33 mouse cellular contexts compared by ENCODE assay signal in genomic region chr12:16457419-16457818, GRCm38 (mm10).
"Had no signal": no experiment of that assay in that cellular context is flagged by ENCODE, and none has a peak within 500 bp of the region (broad histone marks: within the 10 kb centered on the region; RNA-seq: fewer than 3 reads in every experiment).

No protein-coding gene starts in this region.

- H3K4me2 ChIP-seq: limb, embryonic 12.5 days; limb, embryonic 13.5 days; limb, embryonic 15.5 days; liver, embryonic 11.5 days; liver, embryonic 12.5 days; liver, embryonic 13.5 days; liver, embryonic 15.5 days; lung, embryonic 14.5 days; lung, embryonic 15.5 days; midbrain, embryonic 11.5 days; midbrain, embryonic 12.5 days; midbrain, embryonic 13.5 days; midbrain, embryonic 15.5 days; neural tube, embryonic 12.5 days; neural tube, embryonic 13.5 days had no signal

- H3K36me3 ChIP-seq: limb, embryonic 10.5 days; limb, embryonic 12.5 days; limb, embryonic 13.5 days; limb, embryonic 15.5 days; liver, embryonic 12.5 days; liver, embryonic 13.5 days; liver, embryonic 15.5 days; lung, embryonic 15.5 days; midbrain, embryonic 10.5 days; midbrain, embryonic 12.5 days; midbrain, embryonic 13.5 days; midbrain, embryonic 15.5 days; neural tube, embryonic 12.5 days; neural tube, embryonic 13.5 days had no signal

- H3K27me3 ChIP-seq: limb, embryonic 12.5 days; limb, embryonic 13.5 days; limb, embryonic 15.5 days; liver, embryonic 12.5 days; liver, embryonic 13.5 days; liver, embryonic 15.5 days; lung, embryonic 15.5 days; megakaryocyte, embryonic 14.5 days; midbrain, embryonic 12.5 days; midbrain, embryonic 13.5 days; midbrain, embryonic 15.5 days; neural tube, embryonic 12.5 days; neural tube, embryonic 13.5 days had no signal

- ATAC-seq: liver, embryonic 12.5 days; liver, postnatal 0 days; lung, postnatal 0 days; midbrain, embryonic 13.5 days; midbrain, embryonic 15.5 days; midbrain, embryonic 16.5 days had no signal

- H3K4me3 ChIP-seq: limb, embryonic 10.5 days; limb, embryonic 12.5 days; limb, embryonic 13.5 days; limb, embryonic 15.5 days; liver, embryonic 12.5 days; liver, embryonic 13.5 days; liver, embryonic 15.5 days; lung, embryonic 15.5 days; megakaryocyte, embryonic 14.5 days; midbrain, embryonic 10.5 days; midbrain, embryonic 12.5 days; midbrain, embryonic 13.5 days; midbrain, embryonic 15.5 days; myocyte; neural tube, embryonic 12.5 days; neural tube, embryonic 13.5 days had no signal

- H3K9ac ChIP-seq: limb, embryonic 12.5 days; limb, embryonic 13.5 days; limb, embryonic 15.5 days; liver, embryonic 12.5 days; liver, embryonic 13.5 days; liver, embryonic 14.5 days; liver, embryonic 15.5 days; liver, postnatal 0 days; lung, embryonic 14.5 days; lung, embryonic 15.5 days; midbrain, embryonic 12.5 days; midbrain, embryonic 13.5 days; midbrain, embryonic 15.5 days; neural tube, embryonic 12.5 days; neural tube, embryonic 13.5 days had no signal

- H3K27ac ChIP-seq: limb, embryonic 10.5 days; limb, embryonic 12.5 days; limb, embryonic 13.5 days; limb, embryonic 15.5 days; liver, embryonic 12.5 days; liver, embryonic 13.5 days; liver, embryonic 14.5 days; liver, embryonic 15.5 days; lung, embryonic 15.5 days; macrophage; midbrain, embryonic 10.5 days; midbrain, embryonic 12.5 days; midbrain, embryonic 13.5 days; midbrain, embryonic 15.5 days; neural tube, embryonic 12.5 days; neural tube, embryonic 13.5 days had no signal

- H3K4me1 ChIP-seq: limb, embryonic 10.5 days; limb, embryonic 12.5 days; limb, embryonic 13.5 days; limb, embryonic 15.5 days; liver, embryonic 12.5 days; liver, embryonic 13.5 days; liver, embryonic 15.5 days; lung, embryonic 15.5 days; megakaryocyte, embryonic 14.5 days; midbrain, embryonic 10.5 days; midbrain, embryonic 12.5 days; midbrain, embryonic 13.5 days; midbrain, embryonic 15.5 days; neural tube, embryonic 12.5 days; neural tube, embryonic 13.5 days had no signal

- H3K9me3 ChIP-seq: limb, embryonic 10.5 days; limb, embryonic 12.5 days; limb, embryonic 13.5 days; limb, embryonic 15.5 days; liver, embryonic 12.5 days; liver, embryonic 13.5 days; liver, embryonic 15.5 days; lung, embryonic 15.5 days; megakaryocyte, embryonic 14.5 days; midbrain, embryonic 10.5 days; midbrain, embryonic 12.5 days; midbrain, embryonic 13.5 days; midbrain, embryonic 15.5 days; neural tube, embryonic 12.5 days; neural tube, embryonic 13.5 days had no signal

- DNase-seq: left cerebral cortex, postnatal 4 days; liver; liver, embryonic 13.5 days; liver, postnatal 0 days; lung, adult 18-20 months; lung, adult 2 months; lung, embryonic 14.5 days; lung, postnatal 10 days; lung, postnatal 14 days; lung, postnatal 36 days; lung, postnatal 4 days; midbrain, embryonic 14.5 days had no signal
